Mouse (Mus musculus) liver, postnatal 0 days (tissue): ENCODE data around the gene Gm20388. TPM values are rescaled to one million over a fixed set of nuclear protein-coding genes. Genes with fewer than 3 reads are reported as not detected.
A peak's percentile ranks its signal among the peaks of the same experiment; 100 is the strongest.

Experiments used
- ATAC-seq: fragments of 200-750 bp; cut with Nextera tagmentation; 2 replicates; pipeline ENCODE4 v1.8.0; 2017; ENCODE audit warnings: mild to moderate bottlenecking, moderate library complexity
- DNase-seq: peaks from one replicate; pipeline ENCODE4 v3.0.0-alpha.2; 2016
- H3K27ac ChIP-seq: fragments of 300-500 bp; sonication (generic); 2 replicates; pipeline ENCODE4 v1.5.1; 2014; ENCODE audit warnings: antibody characterized with exemption, moderate library complexity, mild to moderate bottlenecking, low read depth
- H3K27me3 ChIP-seq: fragments of 300-500 bp; sonication (generic); 2 replicates; pipeline ENCODE4 v1.6.1; 2014; ENCODE audit warnings: low read length, control low read depth, mixed read lengths; ENCODE audit not compliant: insufficient read depth
- H3K36me3 ChIP-seq: fragments of 300-500 bp; sonication (generic); replicated peaks from 2 replicates; pipeline ENCODE4 v1.6.1; 2014; ENCODE audit warnings: mild to moderate bottlenecking, control low read depth, low read length, moderate library complexity, mixed read lengths; ENCODE audit not compliant: insufficient read depth
- H3K4me1 ChIP-seq: fragments of 300-500 bp; sonication (generic); 2 replicates; pipeline ENCODE4 v1.6.1; 2014; ENCODE audit warnings: antibody characterized with exemption, mild to moderate bottlenecking, control low read depth; ENCODE audit not compliant: insufficient read depth
- H3K4me2 ChIP-seq: fragments of 300-500 bp; sonication (generic); 2 replicates; pipeline ENCODE4 v1.6.1; 2014; ENCODE audit warnings: low read depth, mild to moderate bottlenecking, low read length, moderate library complexity, mixed read lengths
- H3K4me3 ChIP-seq: fragments of 300-500 bp; sonication (generic); 2 replicates; pipeline ENCODE4 v1.5.1; 2014; ENCODE audit warnings: low read depth, low read length
- H3K9ac ChIP-seq: fragments of 300-500 bp; sonication (generic); replicated peaks from 2 replicates; pipeline ENCODE4 v1.6.1; 2014; ENCODE audit warnings: mild to moderate bottlenecking, moderate library complexity
- H3K9me3 ChIP-seq: fragments of 300-500 bp; sonication (generic); 2 replicates; pipeline ENCODE4 v1.6.1; 2016; ENCODE audit warnings: mild to moderate bottlenecking, control low read depth, low read length, mixed read lengths
- CTCF ChIP-seq: sonication (generic); IDR thresholded peaks from 2 replicates; pipeline ENCODE4 v1.5.1; 2016; ENCODE audit warnings: antibody characterized with exemption, low read depth
- EP300 ChIP-seq: IDR thresholded peaks from 2 replicates; pipeline ENCODE4 v1.6.1; 2016; ENCODE audit warnings: antibody characterized with exemption, low read depth, mild to moderate bottlenecking
- WGBS: fragments of 180-500 bp; shearing (Covaris S2); extraction: QIAGEN DNeasy Blood & Tissue Kit; methylation state at CpG from one replicate; pipeline ENCODE4 v1.1.7; 2014; ENCODE audit not compliant: insufficient replicate concordance; 5-methylcytosine and 5-hydroxymethylcytosine counted together
- polyA plus RNA-seq: library from polyadenylated mRNA; unstranded; fragments of >200 nt; fragmentation: Nextera tagmentation; extraction: Ambion mirVana; gene quantifications from 2 replicates; pipeline ENCODE4 v1.2.1, GENCODE M21; 2015

The Gm20388 gene
- polyA plus RNA-seq, 1 experiment from 2014 or later = not detected

DNA sequence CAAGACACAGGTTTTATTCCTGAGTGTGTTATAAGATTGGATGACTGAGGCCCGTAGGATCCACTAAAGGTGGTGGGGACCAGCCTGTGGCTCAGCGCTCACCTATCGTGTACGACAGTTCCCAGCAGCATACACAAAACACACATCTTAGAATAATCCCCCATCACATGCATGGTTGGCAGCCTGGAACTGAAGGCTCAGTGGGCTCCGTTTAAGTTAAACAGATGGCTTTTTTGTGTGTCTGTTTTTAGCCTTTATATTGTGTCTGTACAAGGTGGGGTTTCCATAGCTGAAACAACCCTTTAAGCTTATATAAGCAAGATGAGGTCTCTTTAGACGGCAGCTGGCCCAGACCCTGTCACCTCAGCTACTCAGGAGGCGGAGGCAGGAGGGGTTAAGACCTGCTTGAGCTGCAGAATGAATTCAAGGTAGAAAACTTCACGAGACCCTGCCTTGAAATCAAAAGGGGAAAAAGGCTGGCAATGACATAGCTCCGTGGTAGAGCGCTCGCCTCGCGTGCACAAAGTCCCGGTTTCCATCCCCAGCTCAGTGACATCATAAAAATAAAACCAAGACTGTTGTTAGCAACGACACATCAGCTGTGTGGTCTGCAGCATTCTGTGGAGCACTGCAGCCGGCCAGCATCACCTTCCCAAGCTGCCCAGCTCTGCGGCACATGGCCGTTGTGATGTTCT is 835.5 kb downstream of the Gm20388 start:
- WGBS = 77% methylated on average over 18 of the region's 18 CpGs
- Histone ChIP-seq H3K27ac (peak overlapping the region; percentile 79), H3K9ac (no peak overlapping the region), H3K36me3 (peaks cover 9% of the 10 kb centered on the region), H3K27me3 (no peaks in the 10 kb centered on the region), H3K4me1 (peaks cover 15% of the 10 kb centered on the region), H3K4me3 (no peak overlapping the region), H3K9me3 (no peaks in the 10 kb centered on the region), H3K4me2 (no peak overlapping the region)
- ATAC-seq = no peak
- no peak for DNase-seq
- TF ChIP-seq EP300 = no peak
- TF ChIP-seq CTCF = no peak

DNA sequence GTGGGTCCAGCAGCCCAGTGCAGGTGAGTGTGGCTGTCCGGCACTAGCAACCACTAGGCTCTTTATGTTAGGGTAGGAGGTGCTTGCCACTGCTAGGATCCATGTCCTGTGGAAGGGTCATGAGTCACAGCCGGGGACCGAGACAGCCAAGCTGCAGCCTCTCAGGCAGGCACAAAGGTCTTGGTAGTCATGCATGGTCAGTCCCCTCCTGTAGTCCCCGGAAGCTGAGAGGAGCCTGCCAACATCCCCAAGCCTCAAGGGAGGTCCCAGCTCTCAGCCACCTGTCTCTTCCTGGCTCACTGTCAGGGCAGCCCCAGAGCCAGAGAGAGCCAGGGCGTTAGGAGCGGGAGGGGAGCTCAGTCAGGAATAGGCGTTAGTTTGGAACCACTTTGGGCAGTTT is 836.6 kb downstream of the Gm20388 start:
- 78% methylated on average over 7 of the region's 7 CpGs for WGBS

GRCm38 (mm10) chr8:120750616-120751015 is 840.0 kb downstream of the Gm20388 start:
- H3K36me3 ChIP-seq = peaks cover 28% of the 10 kb centered on the region
- H3K9ac ChIP-seq = no peak overlapping the region
- H3K4me3 ChIP-seq = no peak overlapping the region
- H3K9me3 ChIP-seq = no peaks in the 10 kb centered on the region
- no peak overlapping the region for H3K4me2 ChIP-seq
- WGBS = 55% methylated on average over 9 of the region's 9 CpGs
- DNase-seq (no peak), ATAC-seq (peak; percentile 16; the same call in 1 of the 2 replicates)
- no peak for TF ChIP-seq EP300
- TF ChIP-seq CTCF = no peak
- no peaks in the 10 kb centered on the region for H3K27me3 ChIP-seq
- H3K4me1 ChIP-seq = peaks cover 8% of the 10 kb centered on the region
- H3K27ac ChIP-seq = no peak overlapping the region; the same call in 1 of the 2 replicates

More for the DNA sequence above, 836.6 kb downstream of the Gm20388 start:
- Histone ChIP-seq H3K27ac (peak overlapping the region; percentile 79), H3K9me3 (no peaks in the 10 kb centered on the region), H3K4me3 (no peak overlapping the region), H3K4me2 (no peak overlapping the region), H3K4me1 (peaks cover 22% of the 10 kb centered on the region), H3K36me3 (peaks cover 13% of the 10 kb centered on the region), H3K27me3 (no peaks in the 10 kb centered on the region), H3K9ac (no peak overlapping the region)
- TF ChIP-seq EP300 (no peak), CTCF (no peak)
- 0 out of 2 replicates have a peak, but pooled peaks have one; percentile 4 for ATAC-seq
- no peak for DNase-seq

GRCm38 (mm10) chr8:120751226-120752081 is 840.8 kb downstream of the Gm20388 start:
- no peaks in the 10 kb centered on the region for H3K9me3 ChIP-seq
- H3K36me3 ChIP-seq = peaks cover 28% of the 10 kb centered on the region
- ATAC-seq (no peak), DNase-seq (no peak)
- WGBS = 63% methylated on average over 21 of the region's 21 CpGs
- 0 out of 2 replicates have a peak overlapping the region, but pooled peaks have one; percentile 10 for H3K4me3 ChIP-seq
- TF ChIP-seq CTCF = no peak
- no peak for TF ChIP-seq EP300
- H3K4me1 ChIP-seq = peaks cover 8% of the 10 kb centered on the region
- peak overlapping the region; percentile 59 for H3K4me2 ChIP-seq
- no peaks in the 10 kb centered on the region for H3K27me3 ChIP-seq
- peak overlapping the region; percentile 26; the same call in 1 of the 2 replicates for H3K9ac ChIP-seq
- peak overlapping the region; percentile 71 for H3K27ac ChIP-seq

DNA sequence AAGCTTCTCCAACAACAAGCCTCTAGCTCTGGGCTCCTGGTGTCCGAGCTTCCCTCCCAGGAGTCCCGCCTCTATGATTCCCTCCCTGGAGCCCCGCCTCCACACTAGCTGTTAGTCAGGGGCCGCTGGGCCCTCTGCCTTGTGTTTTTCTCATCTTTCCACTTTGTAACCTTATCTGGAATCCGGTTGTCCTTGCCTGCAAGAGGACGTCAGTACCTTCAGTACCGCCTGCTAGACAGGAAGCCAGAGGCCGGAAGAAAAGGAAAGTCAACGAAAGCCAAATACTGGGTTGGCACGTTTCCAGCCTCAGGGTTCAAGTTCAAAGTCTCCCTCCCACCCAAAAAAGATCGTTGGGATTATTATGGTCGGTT is 841.4 kb downstream of the Gm20388 start:
- ATAC-seq (peak; percentile 63), DNase-seq (peak; percentile 58)
- H3K4me2 ChIP-seq = peak overlapping the region; percentile 59
- no peaks in the 10 kb centered on the region for H3K9me3 ChIP-seq
- H3K27me3 ChIP-seq = no peaks in the 10 kb centered on the region
- peaks cover 28% of the 10 kb centered on the region for H3K36me3 ChIP-seq
- H3K4me1 ChIP-seq = peaks cover 8% of the 10 kb centered on the region
- WGBS = 12% methylated on average over 12 of the region's 12 CpGs
- H3K4me3 ChIP-seq = 0 out of 2 replicates have a peak overlapping the region, but pooled peaks have one; percentile 10
- TF ChIP-seq CTCF (no peak), EP300 (peak; percentile 68)
- 0 out of 2 replicates have a peak overlapping the region, but pooled peaks have one; percentile 26 for H3K9ac ChIP-seq
- H3K27ac ChIP-seq = peak overlapping the region; percentile 71

DNA sequence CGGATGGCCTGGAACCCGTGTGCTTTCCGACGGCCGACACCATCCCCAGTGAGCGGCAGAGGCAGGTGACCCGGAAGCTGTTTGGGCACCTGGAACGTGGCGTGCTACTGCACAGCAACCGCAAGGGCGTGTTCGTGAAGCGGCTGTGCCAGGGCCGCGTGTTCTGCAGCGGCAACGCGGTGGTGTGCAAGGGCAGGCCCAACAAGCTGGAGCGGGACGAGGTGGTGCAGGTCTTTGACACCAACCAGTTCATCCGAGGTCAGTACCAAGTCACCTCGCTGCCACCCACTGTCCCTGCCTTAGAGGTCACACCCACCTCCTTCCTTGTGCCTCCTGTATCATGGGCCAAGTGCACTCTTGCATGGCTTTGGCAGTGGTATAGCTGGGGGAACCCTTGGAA is 842.8 kb downstream of the Gm20388 start:
- peaks cover 23% of the 10 kb centered on the region for H3K36me3 ChIP-seq
- no peak for TF ChIP-seq EP300
- no peak for TF ChIP-seq CTCF
- H3K27ac ChIP-seq = no peak overlapping the region
- H3K4me3 ChIP-seq = no peak overlapping the region
- H3K9me3 ChIP-seq = no peaks in the 10 kb centered on the region
- H3K27me3 ChIP-seq = no peaks in the 10 kb centered on the region
- H3K9ac ChIP-seq = no peak overlapping the region
- no peak overlapping the region for H3K4me2 ChIP-seq
- H3K4me1 ChIP-seq = peaks cover 8% of the 10 kb centered on the region
- ATAC-seq (no peak), DNase-seq (no peak)
- WGBS = 86% methylated on average over 22 of the region's 22 CpGs
